Mouse (Mus musculus): Measurements from ENCODE around the gene Cramp1l.

The Cramp1l gene

GRCm38 (mm10) chr17:25015655-25016291 lies at the start of gene Cramp1l, which contains the start of gene Ift140:
TSS of gene Cramp1l (minus strand) at chr17:25015788.
TSS of gene Ift140 (plus strand) at chr17:25016085.
- DNase-seq = peak; percentile 97

GRCm38 (mm10) chr17:25065189-25065588 lies 49.6 kb upstream of the Cramp1l start:
- DNase-seq = no peak

GRCm38 (mm10) chr17:25064351-25064750 lies 48.8 kb upstream of the Cramp1l start:
- no peak for DNase-seq

- peak; percentile 10 for DNase-seq
Observed at GRCm38 (mm10) chr17:25063872-25064271, 48.3 kb upstream of the Cramp1l start.

- DNase-seq = no peak
Observed at GRCm38 (mm10) chr17:25063261-25063660, 47.7 kb upstream of the Cramp1l start.

GRCm38 (mm10) chr17:25057041-25057440 lies 41.5 kb upstream of the Cramp1l start:
- no peak for DNase-seq

- DNase-seq = no peak
Observed at GRCm38 (mm10) chr17:25053274-25053673, 37.7 kb upstream of the Cramp1l start.

GRCm38 (mm10) chr17:25047143-25047542 lies 31.6 kb upstream of the Cramp1l start:
- DNase-seq = no peak

- DNase-seq = no peak
Observed at GRCm38 (mm10) chr17:25045281-25045680, 29.7 kb upstream of the Cramp1l start.

- DNase-seq = no peak
Observed at GRCm38 (mm10) chr17:25044879-25045278, 29.3 kb upstream of the Cramp1l start.

- DNase-seq = no peak
Observed at GRCm38 (mm10) chr17:25036183-25036582, 20.6 kb upstream of the Cramp1l start.

GRCm38 (mm10) chr17:25016292-25017132 lies 924 bp upstream of the Cramp1l start:
- DNase-seq = peak; percentile 67

- peak; percentile 38 for DNase-seq
Observed at GRCm38 (mm10) chr17:25014841-25015570, 582 bp downstream of the Cramp1l start.

- peak; percentile 12 for DNase-seq
Observed at GRCm38 (mm10) chr17:25013606-25014501, 1.7 kb downstream of the Cramp1l start.

- no peak for DNase-seq
Observed at GRCm38 (mm10) chr17:25007480-25007879, 8.1 kb downstream of the Cramp1l start.

- DNase-seq = no peak
Observed at GRCm38 (mm10) chr17:25005102-25005501, 10.5 kb downstream of the Cramp1l start.

- no peak for DNase-seq
Observed at GRCm38 (mm10) chr17:24994721-24995120, 20.9 kb downstream of the Cramp1l start.

- DNase-seq = no peak
Observed at GRCm38 (mm10) chr17:24987221-24987620, 28.4 kb downstream of the Cramp1l start.

GRCm38 (mm10) chr17:24960852-24961715 lies 54.5 kb downstream of the Cramp1l start:
- DNase-seq = no peak

GRCm38 (mm10) chr17:24960135-24960851 lies 55.3 kb downstream of the Cramp1l start, which contains the start of gene Jpt2:
TSS of gene Jpt2 (minus strand) at chr17:24960689.
- peak; percentile 98 for DNase-seq

- no peak for DNase-seq
Observed at GRCm38 (mm10) chr17:24959371-24959770, 56.2 kb downstream of the Cramp1l start.

Measured in right cerebral cortex, postnatal 4 days (tissue).